Mouse (Mus musculus): ENCODE measurements around the gene Cnpy1.

Cnpy1 gene

GRCm38 (mm10) chr5:28170081-28170480, 75.5 kb downstream of the Cnpy1 start:
- Histone ChIP-seq H3K36me3 (ENCODE audit: insufficient read depth, low read length) (no peaks in the 10 kb centered on the region), H3K9me3 (ENCODE audit: low read length) (no peaks in the 10 kb centered on the region), H3K4me1 (replicated peaks; ENCODE audit: low read depth, low read length) (peaks cover 64% of the 10 kb centered on the region), H3K4me3 (replicated peaks; ENCODE audit: low read length) (peak overlapping the region; percentile 65), H3K27me3 (ENCODE audit: insufficient read depth, low read length) (peaks cover 75% of the 10 kb centered on the region)
- TF ChIP-seq CTCF (conservative IDR thresholded peaks at IDR 0.05; ENCODE audit: low read length) (no peak), POU5F1 (IDR thresholded peaks at IDR 0.05; ENCODE audit: borderline replicate concordance, low read length) (no peak), NANOG (IDR thresholded peaks at IDR 0.05; ENCODE audit: borderline replicate concordance, low read length) (no peak)

GRCm38 (mm10) chr5:28169166-28169801, 76.3 kb downstream of the Cnpy1 start:
- Histone ChIP-seq H3K4me1 (replicated peaks; ENCODE audit: low read depth, low read length) (peaks cover 59% of the 10 kb centered on the region), H3K4me3 (replicated peaks; ENCODE audit: low read length) (peak overlapping the region; percentile 79), H3K9me3 (ENCODE audit: low read length) (no peaks in the 10 kb centered on the region), H3K27me3 (ENCODE audit: insufficient read depth, low read length) (peaks cover 80% of the 10 kb centered on the region), H3K36me3 (ENCODE audit: insufficient read depth, low read length) (no peaks in the 10 kb centered on the region)
- TF ChIP-seq CTCF (conservative IDR thresholded peaks at IDR 0.05; ENCODE audit: low read length) (no peak), NANOG (IDR thresholded peaks at IDR 0.05; ENCODE audit: borderline replicate concordance, low read length) (no peak), POU5F1 (IDR thresholded peaks at IDR 0.05; ENCODE audit: borderline replicate concordance, low read length) (no peak)

GRCm38 (mm10) chr5:28168253-28169165, 77.1 kb downstream of the Cnpy1 start:
- Histone ChIP-seq H3K9me3 (ENCODE audit: low read length) (no peaks in the 10 kb centered on the region), H3K4me3 (replicated peaks; ENCODE audit: low read length) (peak overlapping the region; percentile 79), H3K27me3 (ENCODE audit: insufficient read depth, low read length) (peaks cover 86% of the 10 kb centered on the region), H3K36me3 (ENCODE audit: insufficient read depth, low read length) (no peaks in the 10 kb centered on the region), H3K4me1 (replicated peaks; ENCODE audit: low read depth, low read length) (peaks cover 52% of the 10 kb centered on the region)
- no peak for TF ChIP-seq CTCF (conservative IDR thresholded peaks at IDR 0.05; ENCODE audit: low read length)
- TF ChIP-seq POU5F1 (IDR thresholded peaks at IDR 0.05; ENCODE audit: borderline replicate concordance, low read length), result no peak
- TF ChIP-seq NANOG (IDR thresholded peaks at IDR 0.05; ENCODE audit: borderline replicate concordance, low read length), result no peak

- H3K9me3 ChIP-seq (ENCODE audit: low read length), result no peaks in the 10 kb centered on the region
- no peaks in the 10 kb centered on the region for H3K36me3 ChIP-seq (ENCODE audit: insufficient read depth, low read length)
- H3K27me3 ChIP-seq (ENCODE audit: insufficient read depth, low read length), result peaks cover 85% of the 10 kb centered on the region
- H3K4me1 ChIP-seq (replicated peaks; ENCODE audit: low read depth, low read length), result peaks cover 48% of the 10 kb centered on the region
- TF ChIP-seq POU5F1 (IDR thresholded peaks at IDR 0.05; ENCODE audit: borderline replicate concordance, low read length) (no peak), CTCF (conservative IDR thresholded peaks at IDR 0.05; ENCODE audit: low read length) (no peak)
- H3K4me3 ChIP-seq (replicated peaks; ENCODE audit: low read length), result peak overlapping the region; percentile 79
Measured at GRCm38 (mm10) chr5:28167611-28168252, 77.9 kb downstream of the Cnpy1 start.

GRCm38 (mm10) chr5:28166256-28167231, 79.1 kb downstream of the Cnpy1 start:
- H3K4me1 ChIP-seq (replicated peaks; ENCODE audit: low read depth, low read length), result peaks cover 58% of the 10 kb centered on the region
- no peak for TF ChIP-seq CTCF (conservative IDR thresholded peaks at IDR 0.05; ENCODE audit: low read length)
- no peak for TF ChIP-seq NANOG (IDR thresholded peaks at IDR 0.05; ENCODE audit: borderline replicate concordance, low read length)
- no peak for TF ChIP-seq POU5F1 (IDR thresholded peaks at IDR 0.05; ENCODE audit: borderline replicate concordance, low read length)
- H3K36me3 ChIP-seq (ENCODE audit: insufficient read depth, low read length), result no peaks in the 10 kb centered on the region

GRCm38 (mm10) chr5:28165358-28166255, 80.0 kb downstream of the Cnpy1 start, which contains the start of gene En2:
Gene En2, plus strand, starts transcription at chr5:28165694.
- no peaks in the 10 kb centered on the region for H3K36me3 ChIP-seq (ENCODE audit: insufficient read depth, low read length)
- H3K4me3 ChIP-seq (replicated peaks; ENCODE audit: low read length), result peak within 1 kb of the TSS; percentile 79
- peaks cover 3% of the 10 kb centered on the region; the same call in 1 of the 2 replicates for H3K9me3 ChIP-seq (ENCODE audit: low read length)
- H3K4me1 ChIP-seq (replicated peaks; ENCODE audit: low read depth, low read length), result peaks cover 54% of the 10 kb centered on the region
- peaks cover 88% of the 10 kb centered on the region for H3K27me3 ChIP-seq (ENCODE audit: insufficient read depth, low read length)
- no peak for TF ChIP-seq POU5F1 (IDR thresholded peaks at IDR 0.05; ENCODE audit: borderline replicate concordance, low read length)
- TF ChIP-seq CTCF (conservative IDR thresholded peaks at IDR 0.05; ENCODE audit: low read length), result no peak
- TF ChIP-seq NANOG (IDR thresholded peaks at IDR 0.05; ENCODE audit: borderline replicate concordance, low read length), result no peak

More at GRCm38 (mm10) chr5:28166256-28167231, 79.1 kb downstream of the Cnpy1 start:
- H3K27me3 ChIP-seq (ENCODE audit: insufficient read depth, low read length), result peaks cover 87% of the 10 kb centered on the region
- peak overlapping the region; percentile 79 for H3K4me3 ChIP-seq (replicated peaks; ENCODE audit: low read length)
- H3K9me3 ChIP-seq (ENCODE audit: low read length), result no peaks in the 10 kb centered on the region; the same call in 1 of the 2 replicates

DNA sequence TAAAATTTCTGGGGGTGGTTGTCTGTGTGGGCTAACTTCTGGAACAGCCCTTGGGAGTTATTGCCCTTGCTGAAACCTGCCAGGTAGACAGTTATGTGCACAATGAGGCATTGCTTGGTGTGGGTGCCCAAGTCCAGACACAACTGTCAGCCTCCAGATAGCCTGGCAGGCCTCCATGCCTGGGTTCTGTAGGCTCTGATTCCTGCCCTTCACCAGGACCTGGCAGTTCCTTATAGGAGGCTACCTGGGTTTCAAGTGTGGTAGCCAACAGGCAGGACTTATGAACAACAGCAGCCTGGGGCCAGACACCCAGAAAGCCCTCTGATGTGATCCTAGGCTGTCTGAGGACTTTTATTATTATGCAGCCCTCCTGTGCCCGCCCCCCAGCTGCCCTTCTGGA, 81.7 kb downstream of the Cnpy1 start:
- Histone ChIP-seq H3K4me1 (replicated peaks; ENCODE audit: low read depth, low read length) (peaks cover 49% of the 10 kb centered on the region), H3K9me3 (ENCODE audit: low read length) (peaks cover 3% of the 10 kb centered on the region; the same call in 1 of the 2 replicates), H3K36me3 (ENCODE audit: insufficient read depth, low read length) (no peaks in the 10 kb centered on the region), H3K27me3 (ENCODE audit: insufficient read depth, low read length) (peaks cover 91% of the 10 kb centered on the region), H3K4me3 (replicated peaks; ENCODE audit: low read length) (no peak overlapping the region)
- no peak for TF ChIP-seq CTCF (conservative IDR thresholded peaks at IDR 0.05; ENCODE audit: low read length)
- no peak for TF ChIP-seq POU5F1 (IDR thresholded peaks at IDR 0.05; ENCODE audit: borderline replicate concordance, low read length)
- TF ChIP-seq NANOG (IDR thresholded peaks at IDR 0.05; ENCODE audit: borderline replicate concordance, low read length), result no peak
